Mouse (Mus musculus): Measurements from ENCODE around the gene Sec61b. TPM values are rescaled to one million over a fixed set of nuclear protein-coding genes. Genes with fewer than 3 reads are reported as not detected.

Sec61b gene
- 208 TPM for polyA plus RNA-seq (2017; shearing (Covaris generic))

GRCm38 (mm10) chr4:47473968-47474729 lies at the start of gene Sec61b, which contains the start of gene Alg2:
TSS of gene Sec61b (plus strand) at chr4:47474658.
TSS of gene Alg2 (minus strand) at chr4:47474333.

Other genes starting within 250 kb of the Sec61b start
- 72.3 TPM for gene Tgfbr1, start 121.4 kb upstream of the Sec61b start, polyA plus RNA-seq (2017; shearing (Covaris generic))
- 18.2 TPM for gene Alg2, start 325 bp upstream of the Sec61b start, polyA plus RNA-seq (2017; shearing (Covaris generic))

Data from CD4-positive, CD25-positive, alpha-beta regulatory T cell (primary cell).